13 mouse cellular contexts compared by ENCODE assay signal in genomic region chr1:190871068-190871467, GRCm38 (mm10).
"Had no signal": no experiment of that assay in that cellular context is flagged by ENCODE, and none has a peak within 500 bp of the region (broad histone marks: within the 10 kb centered on the region; RNA-seq: fewer than 3 reads in every experiment).

No protein-coding gene starts in this region.

- H3K27me3 ChIP-seq: limb, embryonic 12.5 days; liver, embryonic 15.5 days; midbrain, embryonic 15.5 days; neural tube, embryonic 12.5 days had no signal

- H3K9me3 ChIP-seq: limb, embryonic 12.5 days; liver, embryonic 15.5 days; midbrain, embryonic 10.5 days; midbrain, embryonic 15.5 days; neural tube, embryonic 12.5 days had no signal

- ATAC-seq: lung, postnatal 0 days; midbrain, embryonic 15.5 days had no signal

- H3K4me1 ChIP-seq: limb, embryonic 12.5 days; liver, embryonic 15.5 days; midbrain, embryonic 10.5 days; midbrain, embryonic 15.5 days; neural tube, embryonic 12.5 days had no signal

- DNase-seq: lung, adult 2 months; lung, postnatal 4 days; spleen, adult 18-20 months; thymus, adult 18-20 months; thymus, postnatal 14 days had no signal

- H3K4me2 ChIP-seq: hindbrain, embryonic 14.5 days; limb, embryonic 12.5 days; liver, embryonic 11.5 days; liver, embryonic 15.5 days; midbrain, embryonic 15.5 days; neural tube, embryonic 12.5 days had no signal

- H3K4me3 ChIP-seq: limb, embryonic 12.5 days; liver, embryonic 15.5 days; midbrain, embryonic 10.5 days; midbrain, embryonic 15.5 days; neural tube, embryonic 12.5 days had no signal

- H3K9ac ChIP-seq: hindbrain, embryonic 14.5 days; limb, embryonic 12.5 days; liver, embryonic 15.5 days; midbrain, embryonic 15.5 days; neural tube, embryonic 12.5 days had no signal

- H3K27ac ChIP-seq: hindbrain, embryonic 14.5 days; limb, embryonic 12.5 days; liver, embryonic 15.5 days; midbrain, embryonic 10.5 days; midbrain, embryonic 15.5 days; neural tube, embryonic 12.5 days had no signal
